Mouse (Mus musculus): ENCODE measurements around the gene Slc41a2. TPM values are rescaled to one million over a fixed set of nuclear protein-coding genes. Genes with fewer than 3 reads are reported as not detected.
"Not testable (repeated sequence)": the region's sequence is repeated elsewhere in the genome, so short reads cannot be mapped to it uniquely, and the experiment has no call there.

Slc41a2 gene
- polyA plus RNA-seq, 1 experiment, result not detected

GRCm38 (mm10) chr10:83382528-83382927, 44.8 kb upstream of the Slc41a2 start:
- Histone ChIP-seq H3K9me3 (replicated peaks; ENCODE audit: control insufficient read depth, insufficient read depth, low read length, poor library complexity, severe bottlenecking) (peaks cover 84% of the 10 kb centered on the region), H3K4me3 (ENCODE audit: low read depth, low read length) (no peak overlapping the region), H3K9ac (ENCODE audit: low read depth, poor library complexity, severe bottlenecking) (no peak overlapping the region), H3K36me3 (ENCODE audit: control insufficient read depth, insufficient read depth, low read length, poor library complexity, severe bottlenecking) (peaks cover 59% of the 10 kb centered on the region), H3K27me3 (ENCODE audit: control insufficient read depth, insufficient read depth, low read length, poor library complexity, severe bottlenecking) (no peaks in the 10 kb centered on the region), H3K4me1 (ENCODE audit: control insufficient read depth, insufficient read depth, low read length) (no peaks in the 10 kb centered on the region), H3K27ac (ENCODE audit: insufficient read depth, low read length) (no peak overlapping the region)
- no peak for TF ChIP-seq CTCF (IDR thresholded peaks at IDR 0.05; ENCODE audit: low read depth, low read length)
- TF ChIP-seq POLR2A (IDR thresholded peaks at IDR 0.05; ENCODE audit: insufficient read depth, low read length), result no peak
- TF ChIP-seq EP300 (IDR thresholded peaks at IDR 0.05; ENCODE audit: insufficient read depth, low read depth, low read length), result no peak

GRCm38 (mm10) chr10:83380501-83380900, 42.8 kb upstream of the Slc41a2 start:
- H3K4me1 ChIP-seq (ENCODE audit: control insufficient read depth, insufficient read depth, low read length), result no peaks in the 10 kb centered on the region
- H3K36me3 ChIP-seq (ENCODE audit: control insufficient read depth, insufficient read depth, low read length, poor library complexity, severe bottlenecking), result peaks cover 62% of the 10 kb centered on the region
- no peak overlapping the region for H3K4me3 ChIP-seq (ENCODE audit: low read depth, low read length)
- no peak overlapping the region for H3K9ac ChIP-seq (ENCODE audit: low read depth, poor library complexity, severe bottlenecking)
- no peak overlapping the region for H3K27ac ChIP-seq (ENCODE audit: insufficient read depth, low read length)
- no peak for TF ChIP-seq POLR2A (IDR thresholded peaks at IDR 0.05; ENCODE audit: insufficient read depth, low read length)
- no peak for TF ChIP-seq CTCF (IDR thresholded peaks at IDR 0.05; ENCODE audit: low read depth, low read length)
- TF ChIP-seq EP300 (IDR thresholded peaks at IDR 0.05; ENCODE audit: insufficient read depth, low read depth, low read length), result no peak
- H3K27me3 ChIP-seq (ENCODE audit: control insufficient read depth, insufficient read depth, low read length, poor library complexity, severe bottlenecking), result no peaks in the 10 kb centered on the region
- peaks cover 97% of the 10 kb centered on the region for H3K9me3 ChIP-seq (replicated peaks; ENCODE audit: control insufficient read depth, insufficient read depth, low read length, poor library complexity, severe bottlenecking)

GRCm38 (mm10) chr10:83378083-83378833, 40.6 kb upstream of the Slc41a2 start:
- Histone ChIP-seq H3K9me3 (replicated peaks; ENCODE audit: control insufficient read depth, insufficient read depth, low read length, poor library complexity, severe bottlenecking) (peaks cover 97% of the 10 kb centered on the region), H3K27ac (ENCODE audit: insufficient read depth, low read length) (no peak overlapping the region), H3K27me3 (ENCODE audit: control insufficient read depth, insufficient read depth, low read length, poor library complexity, severe bottlenecking) (no peaks in the 10 kb centered on the region), H3K36me3 (ENCODE audit: control insufficient read depth, insufficient read depth, low read length, poor library complexity, severe bottlenecking) (peaks cover 63% of the 10 kb centered on the region), H3K9ac (ENCODE audit: low read depth, poor library complexity, severe bottlenecking) (no peak overlapping the region), H3K4me1 (ENCODE audit: control insufficient read depth, insufficient read depth, low read length) (no peaks in the 10 kb centered on the region), H3K4me3 (ENCODE audit: low read depth, low read length) (no peak overlapping the region)
- TF ChIP-seq CTCF (IDR thresholded peaks at IDR 0.05; ENCODE audit: low read depth, low read length) (no peak), EP300 (IDR thresholded peaks at IDR 0.05; ENCODE audit: insufficient read depth, low read depth, low read length) (no peak), POLR2A (IDR thresholded peaks at IDR 0.05; ENCODE audit: insufficient read depth, low read length) (no peak)

GRCm38 (mm10) chr10:83376911-83377682, 39.4 kb upstream of the Slc41a2 start:
- Histone ChIP-seq H3K27me3 (ENCODE audit: control insufficient read depth, insufficient read depth, low read length, poor library complexity, severe bottlenecking) (no peaks in the 10 kb centered on the region), H3K4me3 (ENCODE audit: low read depth, low read length) (no peak overlapping the region), H3K36me3 (ENCODE audit: control insufficient read depth, insufficient read depth, low read length, poor library complexity, severe bottlenecking) (peaks cover 66% of the 10 kb centered on the region), H3K4me1 (ENCODE audit: control insufficient read depth, insufficient read depth, low read length) (no peaks in the 10 kb centered on the region), H3K9me3 (replicated peaks; ENCODE audit: control insufficient read depth, insufficient read depth, low read length, poor library complexity, severe bottlenecking) (peaks cover 93% of the 10 kb centered on the region), H3K27ac (ENCODE audit: insufficient read depth, low read length) (no peak overlapping the region), H3K9ac (ENCODE audit: low read depth, poor library complexity, severe bottlenecking) (no peak overlapping the region)
- TF ChIP-seq CTCF (IDR thresholded peaks at IDR 0.05; ENCODE audit: low read depth, low read length), result no peak
- TF ChIP-seq EP300 (IDR thresholded peaks at IDR 0.05; ENCODE audit: insufficient read depth, low read depth, low read length), result no peak
- no peak for TF ChIP-seq POLR2A (IDR thresholded peaks at IDR 0.05; ENCODE audit: insufficient read depth, low read length)

- peaks cover 76% of the 10 kb centered on the region for H3K36me3 ChIP-seq (ENCODE audit: control insufficient read depth, insufficient read depth, low read length, poor library complexity, severe bottlenecking)
- H3K9ac ChIP-seq (ENCODE audit: low read depth, poor library complexity, severe bottlenecking); H3K4me1 ChIP-seq (ENCODE audit: control insufficient read depth, insufficient read depth, low read length); H3K27ac ChIP-seq (ENCODE audit: insufficient read depth, low read length); H3K27me3 ChIP-seq (ENCODE audit: control insufficient read depth, insufficient read depth, low read length, poor library complexity, severe bottlenecking); H3K4me3 ChIP-seq (ENCODE audit: low read depth, low read length): not testable (repeated sequence)
- peaks cover 88% of the 10 kb centered on the region for H3K9me3 ChIP-seq (replicated peaks; ENCODE audit: control insufficient read depth, insufficient read depth, low read length, poor library complexity, severe bottlenecking)
Observed at GRCm38 (mm10) chr10:83375458-83375857, 37.8 kb upstream of the Slc41a2 start.

- no peak overlapping the region for H3K9ac ChIP-seq (ENCODE audit: low read depth, poor library complexity, severe bottlenecking)
- H3K9me3 ChIP-seq (replicated peaks; ENCODE audit: control insufficient read depth, insufficient read depth, low read length, poor library complexity, severe bottlenecking), result peaks cover 79% of the 10 kb centered on the region
- no peaks in the 10 kb centered on the region for H3K27me3 ChIP-seq (ENCODE audit: control insufficient read depth, insufficient read depth, low read length, poor library complexity, severe bottlenecking)
- H3K4me1 ChIP-seq (ENCODE audit: control insufficient read depth, insufficient read depth, low read length), result no peaks in the 10 kb centered on the region
- H3K27ac ChIP-seq (ENCODE audit: insufficient read depth, low read length), result no peak overlapping the region
- TF ChIP-seq POLR2A (IDR thresholded peaks at IDR 0.05; ENCODE audit: insufficient read depth, low read length) (no peak), EP300 (IDR thresholded peaks at IDR 0.05; ENCODE audit: insufficient read depth, low read depth, low read length) (no peak), CTCF (IDR thresholded peaks at IDR 0.05; ENCODE audit: low read depth, low read length) (no peak)
- peaks cover 79% of the 10 kb centered on the region for H3K36me3 ChIP-seq (ENCODE audit: control insufficient read depth, insufficient read depth, low read length, poor library complexity, severe bottlenecking)
- H3K4me3 ChIP-seq (ENCODE audit: low read depth, low read length), result no peak overlapping the region
Observed at GRCm38 (mm10) chr10:83374045-83374656, 36.5 kb upstream of the Slc41a2 start.

Measured in ES-Bruce4 (cell line).